Mouse (Mus musculus): ENCODE results near the gene Adamts7. TPM values are rescaled to one million over a fixed set of nuclear protein-coding genes. Genes with fewer than 3 reads are reported as not detected.

The Adamts7 gene
- total RNA-seq, 2 experiments from 2014 or later = 1.0 to 1.5 TPM

DNA sequence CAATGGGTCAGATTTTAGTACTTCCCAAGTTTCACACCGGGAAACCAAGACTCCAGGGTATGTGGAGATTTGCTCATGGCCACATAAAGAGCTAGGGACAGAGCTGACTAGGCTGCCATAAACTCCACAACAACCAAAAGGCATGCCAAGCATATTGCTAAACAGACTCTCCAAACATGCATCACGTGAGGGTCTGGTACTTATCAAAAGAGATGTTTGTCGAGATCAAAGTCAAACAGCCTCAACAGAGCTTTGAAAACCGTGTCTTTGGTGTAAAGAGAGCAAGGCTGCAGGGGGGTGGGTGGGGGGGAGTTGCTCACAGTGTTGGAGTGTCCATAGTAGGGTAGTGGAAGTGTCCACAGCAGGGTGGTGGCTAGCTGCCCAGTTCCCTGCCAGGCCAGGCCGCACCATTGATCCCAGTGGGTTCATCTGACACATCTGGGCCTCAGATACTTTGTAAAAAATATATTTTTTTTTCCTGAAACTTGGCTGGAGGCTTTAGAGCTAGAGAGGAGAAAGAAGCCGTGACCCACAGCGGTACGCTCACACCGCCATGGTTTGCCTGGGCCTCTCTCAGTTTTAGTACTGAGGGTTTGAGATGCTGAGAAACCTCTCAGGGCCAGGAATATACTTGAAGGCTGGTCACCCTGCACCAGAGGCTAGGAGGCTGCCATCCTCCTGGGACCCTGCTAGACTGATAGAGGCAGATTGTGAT lies 26.7 kb upstream of the Adamts7 start:
- DNase-seq (ENCODE audit: low spot score in 2 of 2) = no peak
- intact Hi-C loops (cut with DNase I) = no loop called here

DNA sequence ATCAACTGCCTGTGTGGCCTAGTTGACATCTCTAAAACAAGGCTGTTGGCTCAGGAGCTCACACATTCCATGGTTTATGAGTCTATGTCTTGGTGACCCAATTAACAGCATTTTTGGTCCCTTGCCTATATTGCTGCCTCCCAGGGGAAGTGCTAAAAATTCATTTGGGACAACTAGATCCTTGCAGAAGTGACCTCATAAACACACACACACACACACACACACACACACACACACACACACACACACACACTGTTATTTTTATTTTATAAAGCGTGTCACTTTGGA lies 26.2 kb upstream of the Adamts7 start:
- no peak for DNase-seq (ENCODE audit: low spot score in 2 of 2)

DNA sequence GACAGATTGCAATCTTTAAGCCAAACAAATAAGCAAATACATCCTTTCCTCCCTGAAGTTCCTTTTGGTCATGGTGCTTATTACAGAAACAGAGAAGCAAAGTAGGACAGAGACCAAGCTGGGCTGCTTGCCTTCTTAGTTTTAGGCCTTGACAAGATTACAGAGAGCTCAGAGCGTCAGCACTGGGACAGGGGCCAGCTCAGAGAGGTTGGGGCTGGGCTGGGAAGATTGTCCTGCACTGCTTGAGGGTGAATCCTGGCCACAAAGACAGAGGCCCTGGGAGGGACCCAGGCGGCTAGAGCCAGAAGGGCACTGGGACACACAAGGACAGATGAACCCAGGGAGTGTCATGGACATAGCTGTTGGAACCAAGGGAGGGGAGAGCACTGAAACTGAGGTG lies 17.1 kb upstream of the Adamts7 start:
- intact Hi-C loops (cut with DNase I) = no loop called here
- no peak for DNase-seq (ENCODE audit: low spot score in 2 of 2)

More for the DNA sequence above, 26.2 kb upstream of the Adamts7 start:
- intact Hi-C loops (cut with DNase I) = no loop called here

DNA sequence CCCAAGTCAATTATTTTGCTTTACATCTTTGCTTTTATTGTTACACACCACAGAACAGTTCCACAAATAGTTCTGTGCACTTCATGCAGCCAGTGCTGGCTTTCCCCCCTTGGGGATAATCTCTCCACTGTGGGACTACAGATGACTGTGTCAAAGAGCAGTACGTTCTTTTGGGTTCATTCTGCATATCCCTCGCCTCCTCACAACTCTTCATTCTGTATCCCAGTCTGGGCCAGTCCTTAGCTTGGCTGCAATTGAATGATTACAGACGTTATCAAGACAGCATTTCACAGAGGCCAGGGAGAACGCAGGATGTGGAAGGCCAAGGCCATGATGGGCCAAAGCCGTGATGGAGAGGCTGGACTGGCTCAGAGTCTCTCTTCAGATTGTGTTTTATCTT lies 16.0 kb upstream of the Adamts7 start:
- intact Hi-C loops (cut with DNase I) = no loop called here

DNA sequence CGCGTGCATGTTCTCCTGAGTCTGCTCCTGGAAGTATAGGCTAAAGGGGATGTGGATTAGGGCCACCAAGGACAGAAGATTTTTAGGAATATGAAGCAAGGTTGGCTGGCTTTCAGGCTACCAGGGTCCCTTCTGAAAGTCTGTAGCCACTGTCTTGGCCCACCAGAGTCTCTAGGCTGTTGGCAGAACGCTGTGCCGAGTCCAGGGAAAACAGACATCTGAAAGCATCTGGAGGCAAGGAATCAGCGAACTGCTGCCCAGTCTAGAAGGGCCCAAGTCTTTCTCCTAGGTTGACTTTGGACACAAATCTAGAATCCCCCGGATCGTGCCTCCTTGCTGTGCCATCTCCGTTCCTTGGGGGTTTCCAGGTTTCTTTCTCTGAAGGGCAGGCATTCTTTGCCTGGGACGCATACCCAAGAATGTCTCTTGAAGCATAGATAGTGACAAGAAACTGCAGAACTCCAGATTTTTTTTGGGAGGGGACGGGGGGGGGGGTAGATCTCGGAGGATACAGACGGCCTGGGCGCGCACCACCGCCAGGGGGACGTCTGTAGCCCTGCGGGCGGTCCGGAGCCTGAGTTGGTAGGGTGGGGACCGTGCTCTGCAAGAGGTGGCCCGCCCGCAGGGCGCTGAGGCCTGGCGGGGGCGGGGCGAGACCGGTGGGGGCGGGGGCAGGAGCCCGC lies 485 bp upstream of the Adamts7 start:
- intact Hi-C loops (cut with DNase I) = no loop called here
- peak in 1 of 2 experiments; percentile 19 for DNase-seq (ENCODE audit: low spot score in 2 of 2)

More for the DNA sequence above, 16.0 kb upstream of the Adamts7 start:
- no peak for DNase-seq (ENCODE audit: low spot score in 2 of 2)

DNA sequence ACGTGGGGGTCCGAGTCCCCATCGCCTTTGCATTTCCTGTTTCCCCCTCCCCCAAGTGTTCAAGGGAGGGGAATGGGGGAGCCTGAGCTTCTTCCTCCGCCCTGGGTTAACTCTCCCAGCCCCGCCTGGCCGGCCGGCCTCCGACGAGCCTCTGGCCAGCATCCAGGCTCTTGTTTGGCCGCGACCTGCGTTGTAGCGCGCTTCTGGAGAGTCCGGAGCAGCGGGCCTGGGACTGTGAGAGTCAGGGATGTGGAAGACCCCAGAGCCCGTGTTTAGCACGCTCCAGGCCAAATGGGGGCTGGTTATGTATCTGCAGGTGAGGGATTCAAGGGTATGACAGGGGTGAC lies 853 bp downstream of the Adamts7 start:
- DNase-seq (ENCODE audit: low spot score in 2 of 2) = no peak
- intact Hi-C loops (cut with DNase I) = no loop called here

DNA sequence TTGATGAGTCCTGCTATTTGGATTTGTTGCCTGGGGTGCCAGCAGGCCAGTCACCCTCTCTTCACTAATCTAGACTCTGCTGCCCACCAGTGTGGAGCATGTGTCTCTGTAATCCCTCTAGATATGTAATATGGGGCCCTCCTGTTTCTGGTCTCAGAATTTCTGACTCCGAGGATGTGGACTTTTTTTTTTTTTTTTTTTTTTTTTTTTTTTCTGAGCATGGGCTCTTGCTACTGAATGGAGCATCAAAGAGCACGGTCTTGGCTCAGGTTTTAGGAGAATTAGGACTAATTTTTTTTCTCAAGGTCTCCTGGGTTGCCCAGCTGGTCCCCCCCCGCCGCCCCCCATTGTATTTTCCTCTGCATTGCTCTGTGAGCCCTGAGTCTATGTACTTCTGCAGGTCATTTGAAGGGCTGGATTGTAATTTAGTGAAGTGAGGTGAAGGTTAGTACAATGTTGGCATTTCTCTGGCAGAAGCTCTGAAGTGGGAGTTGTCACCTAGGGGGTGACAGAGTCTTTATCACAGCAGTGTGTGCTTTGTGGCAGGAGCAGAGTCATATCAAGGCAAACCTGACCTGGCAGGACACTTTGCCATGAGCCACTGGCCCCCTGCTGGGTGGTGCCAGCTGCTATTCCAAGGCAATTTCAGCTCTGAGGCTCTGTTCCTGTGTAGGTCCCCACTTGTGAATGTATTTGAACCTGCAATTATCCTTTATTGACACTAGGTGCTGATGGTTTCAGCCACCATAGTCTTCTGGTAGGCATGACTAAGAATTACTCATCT lies 2.0 kb downstream of the Adamts7 start:
- intact Hi-C loops (cut with DNase I) = no loop called here
- DNase-seq (ENCODE audit: low spot score in 2 of 2) = no peak

DNA sequence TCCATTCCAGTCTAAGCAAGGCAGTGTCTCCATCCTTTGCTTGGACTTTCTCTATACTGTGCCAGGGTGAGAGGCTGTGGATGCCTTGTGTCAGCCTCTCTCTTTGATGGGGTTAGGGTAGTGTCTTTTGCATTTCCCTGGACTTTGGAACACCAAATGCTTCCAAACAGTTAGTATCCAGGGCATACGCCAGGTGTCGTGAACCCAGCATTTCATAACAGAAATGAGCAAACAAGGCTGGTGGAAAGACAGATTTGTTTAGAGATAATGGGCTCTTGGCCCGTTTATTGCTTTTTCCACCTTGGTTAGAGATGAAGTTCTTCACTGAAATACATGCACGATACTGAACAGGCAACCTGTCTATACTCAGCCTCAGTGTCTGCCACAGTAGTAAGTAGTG lies 2.7 kb downstream of the Adamts7 start:
- DNase-seq (ENCODE audit: low spot score in 2 of 2) = no peak
- intact Hi-C loops (cut with DNase I) = no loop called here

DNA sequence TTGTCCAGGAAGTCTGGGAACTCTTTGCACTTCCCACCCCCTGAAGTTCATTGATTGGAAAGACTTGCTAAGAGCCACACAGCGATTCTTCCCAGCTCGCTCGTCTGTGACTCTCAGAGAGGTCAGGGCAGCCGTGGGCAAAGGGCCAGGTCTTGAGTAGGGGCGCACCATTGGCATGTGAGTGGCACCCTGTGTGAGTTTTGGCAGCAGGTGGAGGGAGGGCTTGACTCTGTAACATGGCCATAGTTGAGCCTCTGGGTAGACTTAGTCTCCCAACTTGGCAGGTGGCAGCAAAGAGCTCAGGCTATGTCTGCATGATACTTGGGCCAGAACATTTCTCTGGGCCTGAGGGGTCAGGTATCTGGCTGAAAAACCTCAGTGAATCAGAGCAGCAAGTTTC lies 3.7 kb downstream of the Adamts7 start:
- DNase-seq (ENCODE audit: low spot score in 2 of 2) = no peak
- intact Hi-C loops (cut with DNase I) = no loop called here

DNA sequence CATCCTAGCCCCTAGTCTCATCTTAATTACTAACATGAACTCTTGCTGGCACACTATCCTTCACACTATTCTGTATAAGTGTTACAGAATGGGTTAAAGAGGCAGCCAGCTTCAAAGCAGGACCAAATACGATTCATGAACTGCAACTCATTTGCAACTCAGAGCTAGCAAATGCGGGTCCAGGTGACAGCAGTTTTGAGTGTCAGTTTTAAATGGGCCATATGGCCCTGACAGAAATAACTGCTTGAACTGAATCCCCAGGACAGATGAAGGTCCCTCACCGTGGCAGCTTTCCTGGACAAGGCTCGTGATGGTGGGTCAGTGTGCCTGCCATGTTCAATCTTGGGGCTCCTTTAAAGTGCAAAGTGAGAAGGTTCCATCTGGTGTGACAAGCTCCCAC lies 7.1 kb downstream of the Adamts7 start:
- intact Hi-C loops (cut with DNase I) = no loop called here
- no peak for DNase-seq (ENCODE audit: low spot score in 2 of 2)

DNA sequence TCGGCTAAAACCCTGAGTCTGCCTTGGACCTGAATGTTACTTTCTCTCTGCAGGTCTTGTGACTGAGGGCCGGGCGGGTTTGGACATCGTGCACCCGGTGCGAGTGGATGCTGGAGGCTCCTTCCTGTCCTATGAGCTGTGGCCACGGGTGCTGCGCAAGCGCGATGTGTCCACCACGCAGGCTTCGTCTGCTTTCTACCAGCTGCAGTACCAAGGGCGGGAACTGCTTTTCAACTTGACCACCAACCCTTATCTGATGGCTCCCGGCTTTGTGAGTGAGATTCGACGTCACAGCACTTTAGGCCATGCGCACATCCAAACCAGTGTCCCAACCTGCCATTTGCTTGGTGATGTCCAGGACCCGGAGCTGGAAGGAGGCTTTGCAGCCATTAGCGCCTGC lies 8.6 kb downstream of the Adamts7 start:
- intact Hi-C loops (cut with DNase I) = no loop called here
- DNase-seq (ENCODE audit: low spot score in 2 of 2) = no peak

DNA sequence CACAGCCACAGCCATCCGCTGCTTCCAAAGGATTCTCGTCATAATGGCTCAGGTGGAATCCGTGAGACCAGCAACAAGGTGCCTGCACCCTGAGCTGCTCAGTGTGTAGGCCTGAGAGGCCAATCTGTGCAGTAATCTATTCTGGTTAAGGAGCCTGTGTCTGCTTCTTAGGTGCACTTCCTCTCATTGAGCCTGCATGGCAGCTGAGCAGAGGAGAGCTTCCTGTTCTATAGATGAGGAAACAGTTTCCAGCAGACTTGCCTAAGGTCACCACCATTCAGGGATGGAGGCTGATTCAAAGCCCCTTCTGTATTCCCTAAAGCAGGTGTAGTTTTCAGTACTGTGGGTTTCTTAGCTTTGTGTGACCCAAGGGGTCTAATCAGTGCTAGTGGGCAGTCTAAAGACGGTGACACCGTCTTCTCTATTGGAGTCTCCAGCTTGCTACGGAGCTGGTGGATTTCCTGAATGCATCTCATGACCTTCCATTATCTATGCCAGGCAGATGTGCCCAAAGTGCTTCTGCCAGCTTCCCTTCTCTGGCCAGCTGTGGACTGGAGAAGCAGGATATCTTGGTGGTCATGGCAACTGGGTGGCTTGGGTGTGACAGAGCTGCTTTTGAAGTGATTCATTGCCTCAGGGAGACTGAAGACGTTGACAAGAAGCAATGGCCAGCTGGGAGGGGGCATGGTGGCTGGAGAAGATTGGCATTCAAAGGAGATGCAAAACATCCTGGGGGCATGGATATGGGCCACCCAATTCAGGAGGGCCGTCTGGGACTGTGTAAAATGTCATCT lies 9.9 kb downstream of the Adamts7 start:
- DNase-seq (ENCODE audit: low spot score in 2 of 2) = no peak
- intact Hi-C loops (cut with DNase I) = no loop called here

DNA sequence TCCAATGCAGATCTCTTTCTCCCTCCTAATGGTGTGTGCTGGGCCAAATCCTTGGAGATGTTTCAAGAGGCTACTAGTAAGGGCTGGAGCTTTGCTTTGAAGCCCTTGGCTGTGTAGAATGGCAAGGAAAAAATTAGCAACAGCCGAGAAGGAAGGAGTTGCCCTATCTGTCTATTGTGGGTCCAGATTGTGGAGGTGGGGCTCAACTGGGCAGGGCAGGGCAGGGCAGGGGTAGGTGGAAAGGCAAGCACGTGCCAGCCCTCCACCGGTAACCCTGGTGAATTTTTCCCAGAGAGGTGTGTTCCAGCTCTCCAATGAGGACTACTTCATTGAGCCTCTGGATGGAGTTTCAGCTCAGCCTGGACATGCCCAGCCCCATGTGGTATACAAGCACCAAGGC lies 10.5 kb downstream of the Adamts7 start:
- intact Hi-C loops (cut with DNase I) = no loop called here
- no peak for DNase-seq (ENCODE audit: low spot score in 2 of 2)

DNA sequence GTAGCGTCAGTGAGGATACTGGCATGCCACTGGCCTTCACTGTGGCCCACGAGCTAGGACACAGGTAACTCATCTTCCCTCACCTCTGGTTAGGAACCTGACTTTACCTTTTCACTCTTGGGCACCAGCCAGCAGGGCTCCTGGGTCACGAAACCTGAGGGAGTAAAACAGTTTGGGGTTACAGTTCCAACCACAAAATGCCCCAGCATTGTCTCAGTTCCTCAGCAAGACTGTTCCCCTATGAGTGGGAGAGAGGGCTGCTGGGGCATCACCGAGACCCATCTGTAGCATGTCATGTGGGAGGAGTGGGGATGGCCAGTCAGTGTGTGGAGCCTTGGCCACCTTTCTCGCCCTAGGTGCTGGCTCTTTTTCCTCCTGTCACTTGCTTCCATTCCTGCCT lies 16.5 kb downstream of the Adamts7 start:
- DNase-seq (ENCODE audit: low spot score in 2 of 2) = no peak

DNA sequence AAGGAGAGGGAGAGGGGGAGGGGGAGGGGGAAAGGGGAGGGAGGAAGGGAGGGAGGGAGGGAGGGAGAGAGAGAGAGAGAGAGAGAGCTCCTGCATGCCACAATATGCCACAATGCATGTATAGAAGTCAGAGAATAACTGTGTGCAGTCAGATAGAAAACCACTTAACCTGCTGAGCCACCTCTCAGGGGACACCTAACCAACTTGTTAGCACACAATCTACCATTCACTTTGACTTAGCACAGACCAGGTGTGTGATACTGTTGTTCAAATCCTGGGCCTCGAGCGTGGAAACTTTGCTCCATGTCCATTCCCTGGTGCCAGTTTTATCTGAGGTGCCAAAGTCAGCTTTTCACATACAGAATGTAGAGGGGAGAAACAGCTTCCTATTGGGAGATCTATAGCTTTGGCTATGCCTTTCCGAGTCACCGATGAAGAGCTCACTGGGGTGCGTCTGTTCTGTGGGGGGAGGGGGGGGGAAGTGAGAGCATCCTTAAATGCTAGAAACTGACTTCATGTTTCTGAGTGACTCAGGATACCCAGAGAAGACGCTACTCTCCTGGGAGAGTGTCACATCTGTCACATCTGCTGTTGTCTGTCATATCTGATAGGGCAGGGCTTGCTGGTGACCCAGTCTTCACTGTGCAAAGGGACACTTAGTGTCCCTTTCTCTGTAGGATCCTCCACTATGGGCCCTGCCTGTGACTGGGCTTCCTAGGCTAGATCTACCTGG lies 19.0 kb downstream of the Adamts7 start:
- intact Hi-C loops (cut with DNase I) = no loop called here
- DNase-seq (ENCODE audit: low spot score in 2 of 2) = no peak

More for the DNA sequence above, 16.5 kb downstream of the Adamts7 start:
- intact Hi-C loops (cut with DNase I) = no loop called here

DNA sequence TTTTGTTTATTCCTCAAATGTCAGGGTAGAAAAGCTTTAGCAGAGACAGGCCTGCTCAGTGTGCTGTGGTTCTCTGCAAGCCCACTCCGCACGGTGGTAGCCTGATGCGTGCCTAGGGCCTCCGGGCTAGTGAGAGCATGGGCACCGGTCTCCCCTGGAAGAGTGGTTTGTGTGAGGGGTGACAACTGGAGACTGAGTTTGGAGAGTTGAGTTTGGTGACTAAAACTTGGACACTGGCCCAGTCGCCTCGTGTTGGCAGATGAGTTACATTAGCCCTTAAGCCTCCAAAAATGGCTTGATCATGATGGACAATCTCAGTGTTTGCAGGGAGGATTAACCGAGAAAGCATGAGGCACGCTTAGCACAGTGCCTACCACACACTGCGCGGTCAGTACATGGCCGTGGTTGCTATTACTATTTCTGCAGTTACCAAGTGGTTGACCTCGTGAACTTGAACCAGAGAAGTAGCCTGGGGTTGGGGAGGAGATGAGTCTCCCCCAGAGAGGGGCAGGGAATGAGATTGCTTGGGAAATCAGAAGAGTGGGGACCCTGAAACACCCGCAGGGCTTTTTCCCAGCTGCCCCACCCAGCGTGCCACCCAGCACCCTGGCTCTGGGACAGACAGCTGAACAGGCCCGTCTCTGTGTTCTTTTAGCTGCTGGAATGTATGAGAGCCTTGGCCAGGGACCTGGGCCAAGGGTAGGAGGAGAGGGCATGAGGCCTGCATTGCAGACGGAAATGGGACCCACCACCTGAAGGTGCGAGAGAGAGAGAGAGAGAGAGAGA lies 20.0 kb downstream of the Adamts7 start:
- intact Hi-C loops (cut with DNase I) = no loop called here

DNA sequence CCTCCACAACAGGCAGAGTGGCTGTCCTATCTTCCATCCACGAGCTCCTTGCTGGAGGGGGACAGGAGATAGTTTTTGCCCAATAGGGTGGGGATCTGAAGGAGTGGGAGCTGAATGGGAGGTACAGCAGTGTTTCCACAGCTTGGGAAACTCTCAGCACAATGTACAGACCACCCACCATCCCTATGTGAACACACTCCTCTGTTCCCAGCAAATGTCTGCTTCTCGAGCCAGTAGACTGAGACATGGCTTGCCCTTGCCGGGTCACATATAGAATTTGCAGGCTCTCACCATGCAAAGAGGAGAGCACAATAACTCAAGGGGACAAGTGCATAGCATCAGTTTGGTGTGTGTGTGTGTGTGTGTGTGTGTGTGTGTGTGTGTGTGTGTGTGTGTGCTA lies 20.7 kb downstream of the Adamts7 start:
- DNase-seq (ENCODE audit: low spot score in 2 of 2) = no peak
- intact Hi-C loops (cut with DNase I) = no loop called here

More for the DNA sequence above, 20.0 kb downstream of the Adamts7 start:
- DNase-seq (ENCODE audit: low spot score in 2 of 2) = no peak

DNA sequence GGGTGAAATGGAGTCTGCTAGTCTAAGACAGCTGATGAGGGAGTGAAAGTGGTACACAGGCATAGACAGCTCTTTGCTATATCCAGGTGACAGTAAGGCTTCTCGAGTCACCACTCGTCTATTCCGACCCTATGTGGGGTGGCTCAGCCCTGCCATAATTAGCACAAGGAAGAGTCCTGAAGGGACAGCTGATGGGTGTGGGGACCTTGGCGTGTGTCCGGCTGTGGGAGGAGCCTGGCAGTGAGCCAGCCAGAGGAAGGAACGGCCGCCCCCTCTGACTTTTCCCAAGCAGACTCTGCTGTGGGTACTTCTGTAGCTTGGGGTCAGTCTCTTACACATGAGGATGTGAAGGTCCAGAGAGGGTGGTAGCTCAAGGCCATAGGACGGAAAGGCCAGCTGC lies 21.2 kb downstream of the Adamts7 start:
- intact Hi-C loops (cut with DNase I) = no loop called here
- DNase-seq (ENCODE audit: low spot score in 2 of 2) = no peak
